Mouse (Mus musculus) brain, embryonic 14.5 days (tissue): ENCODE results near the gene Elmod3.

ENCODE experiments used
- CTCF ChIP-seq: fragments of 200-500 bp; IDR thresholded peaks from 2 replicates; pipeline ENCODE4 v1.5.1; 2012; ENCODE audit warnings: inconsistent platforms, mild to moderate bottlenecking, moderate library complexity, borderline replicate concordance; ENCODE audit not compliant: insufficient read depth, insufficient read length; ENCODE audit errors: extremely low read depth
- POLR2A ChIP-seq: fragments of 200-500 bp; IDR thresholded peaks from 2 replicates; pipeline ENCODE4 v1.6.1; 2012; ENCODE audit warnings: mild to moderate bottlenecking, inconsistent platforms, borderline replicate concordance; ENCODE audit not compliant: poor library complexity, insufficient read depth, insufficient read length, severe bottlenecking; ENCODE audit errors: extremely low read depth

- TF ChIP-seq CTCF: no peak
- TF ChIP-seq POLR2A: no peak
Measured at GRCm38 (mm10) chr6:72593011-72593803, 5.0 kb downstream of the Elmod3 start.
